Mouse (Mus musculus): Measurements from ENCODE around the gene Coasy. TPM values are rescaled to one million over a fixed set of nuclear protein-coding genes. Genes with fewer than 3 reads are reported as not detected.
A peak's percentile ranks its signal among the peaks of the same experiment; 100 is the strongest.
"Not testable (repeated sequence)": the region's sequence is repeated elsewhere in the genome, so short reads cannot be mapped to it uniquely, and the experiment has no call there.

Gene Coasy
- total RNA-seq, 1 experiment from 2014 or later = 23.2 TPM

DNA sequence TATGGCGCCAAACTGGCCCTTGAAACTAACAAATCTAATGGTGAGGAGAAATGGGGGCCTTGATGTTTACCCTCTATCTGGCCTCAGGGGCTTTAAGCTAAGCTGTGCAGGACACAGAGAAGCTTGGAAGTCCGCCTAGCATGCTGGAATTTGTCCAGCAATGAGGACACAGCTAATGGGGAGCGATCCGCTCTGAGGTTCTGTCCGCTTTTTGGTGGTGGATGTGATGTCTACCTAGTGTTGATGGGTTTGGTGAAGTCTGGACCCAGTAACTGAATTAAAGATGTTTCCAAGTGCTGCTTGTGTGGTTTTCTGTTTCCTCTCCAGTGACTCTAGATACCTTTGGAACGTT is 3.9 kb downstream of the Coasy start:
- ATAC-seq (replicated peaks; ENCODE audit: low read depth, poor library complexity, severe bottlenecking) = no peak

GRCm38 (mm10) chr11:101086756-101087681 is 4.7 kb downstream of the Coasy start, which contains the start of gene Mlx:
Gene Mlx (plus strand): TSS chr11:101087277.
- peak; percentile 68 for ATAC-seq (replicated peaks; ENCODE audit: low read depth, poor library complexity, severe bottlenecking)

- no peak for ATAC-seq (replicated peaks; ENCODE audit: low read depth, poor library complexity, severe bottlenecking)
These were observed 5.3 kb downstream of the Coasy start for GRCm38 (mm10) chr11:101087682-101088055.

GRCm38 (mm10) chr11:101089931-101090330 is 7.6 kb downstream of the Coasy start:
- no peak for ATAC-seq (replicated peaks; ENCODE audit: low read depth, poor library complexity, severe bottlenecking)

DNA sequence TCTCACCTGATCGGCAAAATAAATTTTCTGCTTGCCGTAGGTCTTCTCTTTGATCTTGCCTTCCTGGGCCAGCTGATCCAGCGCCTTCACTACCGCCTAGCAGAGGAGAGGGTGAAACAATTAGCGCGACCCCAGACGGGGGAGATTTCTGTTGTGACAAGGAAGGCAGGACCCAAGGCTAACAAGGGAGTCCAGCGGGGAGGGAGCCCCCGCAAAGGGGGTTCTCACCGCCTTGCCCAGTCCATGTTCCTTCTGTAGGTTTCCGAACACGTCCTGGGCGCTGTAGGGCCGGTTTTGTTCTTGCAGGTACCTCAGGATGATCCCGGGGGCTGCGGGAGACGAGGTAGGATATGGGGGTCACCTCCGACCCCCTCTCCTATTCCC is 12.6 kb downstream of the Coasy start:
- peak; percentile 4; the same call in 1 of the 2 replicates for ATAC-seq (replicated peaks; ENCODE audit: low read depth, poor library complexity, severe bottlenecking)

DNA sequence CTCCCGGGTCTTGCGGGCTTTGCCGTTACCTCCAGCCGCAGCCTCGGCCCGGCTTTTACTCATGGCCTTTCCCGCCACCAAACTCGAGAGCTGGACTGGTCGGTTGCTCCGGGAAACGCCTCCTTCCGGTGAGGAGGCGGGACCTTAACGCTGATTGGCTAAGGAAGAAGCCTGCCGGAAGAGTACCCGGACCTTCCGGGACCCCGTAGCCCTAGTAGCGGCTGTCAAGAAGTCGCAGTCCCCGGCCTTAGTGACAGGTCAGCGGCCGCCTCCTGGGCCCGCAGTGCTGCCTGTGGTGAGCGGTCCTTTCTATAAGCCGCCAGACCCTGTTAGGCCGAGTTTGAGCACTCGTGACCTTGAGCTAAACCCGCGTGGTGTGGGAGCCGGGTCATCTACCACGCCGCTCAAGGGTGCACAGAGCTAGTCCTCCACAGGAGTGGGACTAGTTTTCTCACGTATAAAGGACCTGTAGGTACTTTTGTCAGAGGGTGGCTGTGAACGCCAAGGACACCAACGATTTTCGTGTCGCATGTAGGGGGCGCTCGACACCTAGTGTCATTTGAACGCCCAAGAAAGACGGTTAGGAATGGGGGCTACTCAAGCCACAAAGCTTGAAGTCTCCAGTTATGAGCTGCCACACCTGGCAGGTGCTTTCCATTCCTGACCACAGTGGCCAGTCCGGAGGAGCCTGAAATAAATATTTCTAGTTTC is 13.1 kb downstream of the Coasy start, which contains the start of gene Psmc3ip:
TSS of gene Psmc3ip (minus strand) at position 123 of the 711 bp plus-strand sequence.
- ATAC-seq (replicated peaks; ENCODE audit: low read depth, poor library complexity, severe bottlenecking) = peak; percentile 96

DNA sequence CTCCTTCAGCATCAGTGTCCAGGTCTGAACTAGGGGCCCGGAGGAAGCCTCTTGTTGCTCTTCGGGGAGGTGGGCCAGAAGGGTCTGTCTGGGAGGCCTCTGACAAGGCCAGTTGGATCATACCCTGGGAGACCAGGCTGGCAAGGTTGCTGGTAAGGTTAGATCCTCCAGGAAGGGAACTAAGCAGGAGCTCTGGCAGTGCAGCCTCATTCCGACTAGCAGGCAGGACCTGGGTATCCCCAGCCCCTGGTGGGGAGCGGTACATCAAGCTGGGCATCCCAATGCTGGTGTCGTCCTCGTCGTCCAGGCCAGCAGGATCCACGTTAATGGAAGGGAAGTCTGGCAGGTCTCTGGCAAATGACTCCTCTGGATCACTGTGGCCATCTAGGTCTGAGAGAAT is 15.9 kb downstream of the Coasy start:
- no peak for ATAC-seq (replicated peaks; ENCODE audit: low read depth, poor library complexity, severe bottlenecking)

DNA sequence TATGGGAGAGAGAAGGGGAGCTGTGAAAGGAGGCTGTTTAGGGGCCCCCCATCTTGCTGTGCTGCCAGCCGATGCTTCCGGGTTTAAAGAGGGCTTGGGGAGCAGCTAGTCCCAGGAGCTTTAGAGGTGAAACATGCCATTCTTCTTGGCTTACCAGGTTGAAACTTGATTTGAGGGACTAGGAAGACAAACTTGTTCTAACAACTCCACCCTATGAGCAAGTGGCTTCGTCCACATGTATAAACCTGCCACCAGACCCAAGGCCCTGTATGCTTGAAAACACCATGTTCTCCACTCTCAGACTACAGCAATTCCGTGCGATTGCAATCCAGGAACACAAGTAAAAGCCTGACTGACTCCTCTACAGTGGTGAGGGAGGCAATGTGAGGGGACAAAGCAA is 20.6 kb downstream of the Coasy start:
- no peak for ATAC-seq (replicated peaks; ENCODE audit: low read depth, poor library complexity, severe bottlenecking)

- no peak for ATAC-seq (replicated peaks; ENCODE audit: low read depth, poor library complexity, severe bottlenecking)
These were observed 27.0 kb downstream of the Coasy start for GRCm38 (mm10) chr11:101109351-101109750.

- ATAC-seq (replicated peaks; ENCODE audit: low read depth, poor library complexity, severe bottlenecking) = no peak
These were observed 28.3 kb downstream of the Coasy start for GRCm38 (mm10) chr11:101110708-101111107.

- no peak for ATAC-seq (replicated peaks; ENCODE audit: low read depth, poor library complexity, severe bottlenecking)
These were observed 28.8 kb downstream of the Coasy start for GRCm38 (mm10) chr11:101111178-101111577.

GRCm38 (mm10) chr11:101112186-101112585 is 29.8 kb downstream of the Coasy start:
- ATAC-seq (replicated peaks; ENCODE audit: low read depth, poor library complexity, severe bottlenecking) = no peak

GRCm38 (mm10) chr11:101115564-101115963 is 33.2 kb downstream of the Coasy start:
- peak; percentile 29 for ATAC-seq (replicated peaks; ENCODE audit: low read depth, poor library complexity, severe bottlenecking)

DNA sequence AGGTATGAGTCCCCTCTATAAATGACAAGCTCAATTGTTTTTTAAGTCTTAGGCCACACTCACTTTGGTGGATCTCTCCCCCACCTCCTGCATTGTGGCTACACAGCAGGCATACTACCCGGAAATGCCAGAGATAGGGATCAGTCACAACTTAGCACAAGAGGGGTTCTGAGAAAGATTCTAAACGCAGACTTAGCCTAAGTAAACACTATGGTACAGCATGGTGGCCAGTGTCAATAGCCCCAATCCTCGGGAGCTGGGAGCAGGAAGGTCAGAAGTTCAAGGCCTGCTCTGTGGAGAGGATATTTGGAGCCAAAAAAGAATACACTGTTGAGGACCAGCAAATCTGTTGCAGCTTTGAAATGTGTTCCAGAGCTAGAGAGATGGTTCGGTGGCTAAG is 35.7 kb downstream of the Coasy start:
- ATAC-seq (replicated peaks; ENCODE audit: low read depth, poor library complexity, severe bottlenecking) = no peak

GRCm38 (mm10) chr11:101119131-101119760 is 36.9 kb downstream of the Coasy start:
- peak; percentile 30 for ATAC-seq (replicated peaks; ENCODE audit: low read depth, poor library complexity, severe bottlenecking)

DNA sequence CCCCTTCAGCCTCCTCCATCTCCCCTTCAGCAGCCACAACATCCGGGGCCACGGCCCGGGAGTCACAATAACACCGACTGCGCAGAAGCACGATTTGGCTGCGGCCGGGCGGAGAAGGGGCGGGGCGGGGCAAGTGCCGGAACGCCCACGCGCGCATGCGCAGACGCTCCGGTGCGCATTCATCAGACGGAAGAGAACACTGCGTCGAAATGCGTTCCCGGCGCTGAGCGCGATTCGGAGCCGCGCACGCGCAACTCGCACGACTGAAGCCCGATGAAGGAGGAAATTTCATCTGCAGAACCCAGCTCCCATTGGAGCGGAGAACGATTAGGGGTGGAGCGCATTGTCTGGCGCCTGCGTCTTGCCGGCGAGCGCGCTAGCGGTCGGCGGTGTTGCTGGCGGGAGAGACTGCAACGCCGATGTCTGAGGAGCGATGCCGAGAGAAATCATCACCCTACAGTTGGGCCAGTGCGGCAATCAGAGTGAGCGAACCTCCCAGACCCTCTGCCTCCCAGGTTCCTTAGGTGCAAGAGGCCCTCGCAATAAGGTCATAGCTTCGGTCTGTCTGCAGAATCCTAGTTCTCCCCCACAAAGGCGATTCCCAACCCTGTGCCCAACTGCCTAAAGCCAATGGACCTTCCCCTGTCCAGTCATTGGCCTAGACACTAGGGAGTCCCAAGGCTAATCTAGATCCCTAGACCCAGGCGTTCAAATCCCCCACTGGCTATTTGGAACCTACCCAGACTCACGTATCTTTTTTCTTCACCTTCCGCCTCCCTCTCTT is 37.6 kb downstream of the Coasy start, which contains the start of the genes Retreg3 and Tubg1:
TSS of gene Retreg3 (minus strand) at position 133 of the 784 bp plus-strand sequence.
TSS of gene Tubg1 (plus strand) at position 178 of the 784 bp plus-strand sequence.
- ATAC-seq (replicated peaks; ENCODE audit: low read depth, poor library complexity, severe bottlenecking) = peak; percentile 89

- no peak for ATAC-seq (replicated peaks; ENCODE audit: low read depth, poor library complexity, severe bottlenecking)
These were observed 38.3 kb downstream of the Coasy start for GRCm38 (mm10) chr11:101120545-101121188.

DNA sequence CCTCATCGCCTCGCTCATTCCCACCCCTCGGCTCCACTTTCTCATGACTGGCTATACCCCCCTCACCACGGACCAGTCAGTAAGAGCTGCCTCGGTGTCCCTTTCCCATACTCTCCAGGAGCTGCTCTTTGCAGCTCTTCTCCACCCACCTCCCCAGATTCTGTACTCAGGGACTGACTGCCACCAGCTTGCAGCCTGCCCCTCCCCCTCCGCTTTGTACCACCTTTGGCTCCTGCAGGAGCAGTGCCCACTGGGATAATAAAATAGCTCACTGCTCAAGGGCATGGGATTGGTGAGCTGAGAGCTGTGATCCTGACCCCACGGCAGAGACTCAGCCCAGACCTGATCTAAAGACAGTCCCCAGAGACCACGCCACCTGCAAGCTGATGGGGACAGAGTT is 42.1 kb downstream of the Coasy start:
- not testable (repeated sequence) for ATAC-seq (replicated peaks; ENCODE audit: low read depth, poor library complexity, severe bottlenecking)

- ATAC-seq (replicated peaks; ENCODE audit: low read depth, poor library complexity, severe bottlenecking) = not testable (repeated sequence)
These were observed 42.6 kb downstream of the Coasy start for GRCm38 (mm10) chr11:101125008-101125407.

Measured in common myeloid progenitor, adult 5-6 weeks (primary cell).